Mouse (Mus musculus) hindbrain, embryonic 12.5 days (tissue): ENCODE data around the gene Arid4a. TPM values are rescaled to one million over a fixed set of nuclear protein-coding genes. Genes with fewer than 3 reads are reported as not detected.

Experiments
- ATAC-seq: fragments of 200-750 bp; cut with Nextera tagmentation; 2 replicates; pipeline ENCODE4 v1.8.0; 2017; ENCODE audit warnings: moderate TSS enrichment; ENCODE audit not compliant: low FRiP score
- H3K27ac ChIP-seq: fragments of 300-500 bp; sonication (generic); 2 replicates; pipeline ENCODE4 v1.5.1; 2016; ENCODE audit warnings: mild to moderate bottlenecking
- H3K27me3 ChIP-seq: fragments of 300-500 bp; sonication (generic); 2 replicates; pipeline ENCODE4 v1.6.1; 2016; ENCODE audit warnings: mild to moderate bottlenecking
- H3K36me3 ChIP-seq: fragments of 300-500 bp; sonication (generic); 2 replicates; pipeline ENCODE4 v1.6.1; 2016; ENCODE audit warnings: mild to moderate bottlenecking
- H3K4me1 ChIP-seq: fragments of 300-500 bp; sonication (generic); 2 replicates; pipeline ENCODE4 v1.6.1; 2016
- H3K4me2 ChIP-seq: fragments of 300-500 bp; sonication (generic); replicated peaks from 2 replicates; pipeline ENCODE4 v1.6.1; 2016; ENCODE audit warnings: mild to moderate bottlenecking
- H3K4me3 ChIP-seq: fragments of 300-500 bp; sonication (generic); 2 replicates; pipeline ENCODE4 v1.5.1; 2016; ENCODE audit warnings: mild to moderate bottlenecking
- H3K9ac ChIP-seq: fragments of 300-500 bp; sonication (generic); 2 replicates; pipeline ENCODE4 v1.6.1; 2016; ENCODE audit warnings: mild to moderate bottlenecking, moderate library complexity
- H3K9me3 ChIP-seq: fragments of 300-500 bp; sonication (generic); replicated peaks from 2 replicates; pipeline ENCODE4 v1.6.1; 2016; ENCODE audit warnings: mild to moderate bottlenecking
- WGBS: fragments of 180-500 bp; shearing (Covaris S2); methylation state at CpG from one replicate; pipeline ENCODE4 v1.1.7; 2016; 5-methylcytosine and 5-hydroxymethylcytosine counted together
- polyA plus RNA-seq: library from polyadenylated mRNA; unstranded; fragments of >200 nt; fragmentation: Nextera tagmentation; extraction: Ambion mirVana; gene quantifications from 2 replicates; pipeline ENCODE4 v1.2.1, GENCODE M21; 2016

Gene Arid4a
- polyA plus RNA-seq, 1 experiment from 2014 or later = 35.1 TPM

- under 1% methylated on average over 52 of the region's 52 CpGs for WGBS
Observed at GRCm38 (mm10) chr12:71136130-71136973, 120.6 kb downstream of the Arid4a start, which contains the start of the genes Timm9 and 2700049A03Rik. Gene Timm9, minus strand, starts transcription at chr12:71136684. Gene 2700049A03Rik, plus strand, starts transcription at chr12:71136848.

GRCm38 (mm10) chr12:71136974-71137491 lies 121.2 kb downstream of the Arid4a start:
- H3K36me3 ChIP-seq = peaks cover 28% of the 10 kb centered on the region
- under 1% methylated on average over 30 of the region's 30 CpGs for WGBS
- peak overlapping the region; percentile 74 for H3K4me3 ChIP-seq
- H3K9ac ChIP-seq = peak overlapping the region; percentile 90
- H3K9me3 ChIP-seq = no peaks in the 10 kb centered on the region
- no peaks in the 10 kb centered on the region for H3K27me3 ChIP-seq
- H3K4me1 ChIP-seq = peaks cover 23% of the 10 kb centered on the region
- peak overlapping the region; percentile 90 for H3K4me2 ChIP-seq
- peak; percentile 87 for ATAC-seq
- peak overlapping the region; percentile 74 for H3K27ac ChIP-seq

More at GRCm38 (mm10) chr12:71136130-71136973, 120.6 kb downstream of the Arid4a start, which contains the start of the genes Timm9 and 2700049A03Rik:
- peaks cover 23% of the 10 kb centered on the region for H3K4me1 ChIP-seq
- peak within 1 kb of the TSS; percentile 90 for H3K4me2 ChIP-seq
- peaks cover 28% of the 10 kb centered on the region for H3K36me3 ChIP-seq
- H3K27me3 ChIP-seq = no peaks in the 10 kb centered on the region
- peak within 1 kb of the TSS; percentile 74 for H3K4me3 ChIP-seq
- peak within 1 kb of the TSS; percentile 74 for H3K27ac ChIP-seq
- ATAC-seq = peak; percentile 95
- no peaks in the 10 kb centered on the region for H3K9me3 ChIP-seq
- peak within 1 kb of the TSS; percentile 90 for H3K9ac ChIP-seq

- Histone ChIP-seq H3K27me3 (no peaks in the 10 kb centered on the region), H3K4me3 (peak overlapping the region; percentile 74), H3K9ac (peak overlapping the region; percentile 90), H3K4me1 (peaks cover 23% of the 10 kb centered on the region), H3K27ac (no peak overlapping the region), H3K9me3 (no peaks in the 10 kb centered on the region), H3K4me2 (peak overlapping the region; percentile 90), H3K36me3 (peaks cover 29% of the 10 kb centered on the region)
- 9% methylated on average over 11 of the region's 11 CpGs for WGBS
- ATAC-seq = no peak
Observed at GRCm38 (mm10) chr12:71137686-71138085, 121.9 kb downstream of the Arid4a start.

GRCm38 (mm10) chr12:71139258-71139828 lies 123.6 kb downstream of the Arid4a start:
- no peak overlapping the region for H3K4me3 ChIP-seq
- peaks cover 23% of the 10 kb centered on the region for H3K4me1 ChIP-seq
- H3K9me3 ChIP-seq = no peaks in the 10 kb centered on the region
- H3K27ac ChIP-seq = no peak overlapping the region
- ATAC-seq = no peak
- 80% methylated on average over 5 of the region's 5 CpGs for WGBS
- peaks cover 39% of the 10 kb centered on the region for H3K36me3 ChIP-seq
- H3K4me2 ChIP-seq = peak overlapping the region; percentile 90; the same call in 1 of the 2 replicates
- no peaks in the 10 kb centered on the region for H3K27me3 ChIP-seq
- no peak overlapping the region for H3K9ac ChIP-seq

GRCm38 (mm10) chr12:71141189-71141588 lies 125.4 kb downstream of the Arid4a start:
- peaks cover 14% of the 10 kb centered on the region for H3K4me1 ChIP-seq
- H3K27ac ChIP-seq = no peak overlapping the region
- no peak for ATAC-seq
- no peak overlapping the region for H3K9ac ChIP-seq
- no peaks in the 10 kb centered on the region for H3K9me3 ChIP-seq
- no peaks in the 10 kb centered on the region for H3K27me3 ChIP-seq
- H3K4me3 ChIP-seq = no peak overlapping the region
- peaks cover 54% of the 10 kb centered on the region for H3K36me3 ChIP-seq
- no peak overlapping the region for H3K4me2 ChIP-seq

GRCm38 (mm10) chr12:71147641-71148040 lies 131.9 kb downstream of the Arid4a start:
- no peak for ATAC-seq
- WGBS = 86% methylated on average over 3 of the region's 3 CpGs
- peaks cover 69% of the 10 kb centered on the region for H3K36me3 ChIP-seq

More at GRCm38 (mm10) chr12:71147641-71148040, 131.9 kb downstream of the Arid4a start:
- H3K9me3 ChIP-seq = no peaks in the 10 kb centered on the region
- no peak overlapping the region for H3K4me2 ChIP-seq
- H3K9ac ChIP-seq = no peak overlapping the region
- no peak overlapping the region for H3K4me3 ChIP-seq
- H3K27me3 ChIP-seq = no peaks in the 10 kb centered on the region
- no peaks in the 10 kb centered on the region for H3K4me1 ChIP-seq
- H3K27ac ChIP-seq = no peak overlapping the region

Other genes starting within 250 kb of the Arid4a start
- 28.2 and 33.3 TPM in 2 replicates for gene Frmd6, start 190.5 kb upstream of the Arid4a start, polyA plus RNA-seq
- 228 and 246 TPM in 2 replicates for gene Actr10, start 78.1 kb upstream of the Arid4a start, polyA plus RNA-seq
- gene Psma3, start 41.4 kb upstream of the Arid4a start, polyA plus RNA-seq = 509 and 532 TPM in 2 replicates
- gene Tomm20l, start 95.4 kb downstream of the Arid4a start, polyA plus RNA-seq = not detected in 2 replicates
- 64.6 and 72.8 TPM in 2 replicates for gene Timm9, start 120.7 kb downstream of the Arid4a start, polyA plus RNA-seq
- 17.9 and 18.6 TPM in 2 replicates for gene 2700049A03Rik, start 120.9 kb downstream of the Arid4a start, polyA plus RNA-seq